Mouse (Mus musculus) layer of hippocampus, postnatal 36 days (tissue): ENCODE data around the gene Crybb1. TPM values are rescaled to one million over a fixed set of nuclear protein-coding genes. Genes with fewer than 3 reads are reported as not detected.

Source experiments
- DNase-seq, 2 experiments: peaks; one replicate each; pipeline ENCODE4 v3.0.0; 2022
- total RNA-seq, 2 experiments: library from RNA; stranded (reverse); gene quantifications; 2 replicates each; pipeline ENCODE4 v1.2.3; 2021

The Crybb1 gene
- total RNA-seq, 2 experiments from 2014 or later: 4.9 to 6.6 TPM

DNA sequence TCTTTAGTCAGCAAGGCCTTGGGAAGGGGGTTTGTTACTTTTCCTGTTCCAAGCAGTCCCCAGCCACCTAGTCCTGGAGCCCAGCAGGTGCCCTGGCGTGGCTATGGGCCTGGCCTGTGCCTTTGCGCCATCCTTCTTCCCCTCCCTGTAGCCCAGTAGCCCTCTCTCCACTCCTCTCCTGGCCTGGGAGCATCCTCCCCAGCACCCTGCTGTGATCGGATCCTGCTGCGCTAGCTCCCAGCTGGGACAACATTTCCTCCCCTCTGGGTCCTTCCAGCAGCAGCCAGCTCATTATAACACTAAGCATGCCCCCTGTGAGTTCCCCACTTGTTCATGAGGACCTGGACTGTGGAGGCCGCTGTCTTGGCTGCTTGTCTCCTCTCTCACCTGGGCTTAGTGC is 50.2 kb downstream of the Crybb1 start:
- no peak for DNase-seq

- DNase-seq: no peak
Measured at GRCm38 (mm10) chr5:112313222-112313885, 57.7 kb downstream of the Crybb1 start.

DNA sequence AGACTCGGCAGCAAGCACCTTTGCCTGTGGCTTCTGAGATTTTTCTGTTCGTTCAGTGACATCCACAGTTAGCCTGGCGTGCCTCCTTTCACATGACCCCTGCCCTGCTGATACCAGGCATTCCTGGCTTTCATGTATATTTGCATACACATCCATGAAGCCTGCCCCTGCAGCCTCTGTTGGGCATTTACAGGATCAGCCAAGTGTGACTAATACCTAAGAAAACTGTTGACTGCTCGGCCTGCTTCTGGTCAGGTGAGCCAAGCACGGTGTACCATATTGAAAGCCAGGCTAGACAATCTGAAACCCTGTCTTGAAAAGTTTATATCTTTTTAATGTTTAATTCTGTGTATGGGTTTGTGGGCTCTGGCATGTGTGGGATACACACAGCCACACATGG is 60.9 kb downstream of the Crybb1 start:
- DNase-seq: no peak

DNA sequence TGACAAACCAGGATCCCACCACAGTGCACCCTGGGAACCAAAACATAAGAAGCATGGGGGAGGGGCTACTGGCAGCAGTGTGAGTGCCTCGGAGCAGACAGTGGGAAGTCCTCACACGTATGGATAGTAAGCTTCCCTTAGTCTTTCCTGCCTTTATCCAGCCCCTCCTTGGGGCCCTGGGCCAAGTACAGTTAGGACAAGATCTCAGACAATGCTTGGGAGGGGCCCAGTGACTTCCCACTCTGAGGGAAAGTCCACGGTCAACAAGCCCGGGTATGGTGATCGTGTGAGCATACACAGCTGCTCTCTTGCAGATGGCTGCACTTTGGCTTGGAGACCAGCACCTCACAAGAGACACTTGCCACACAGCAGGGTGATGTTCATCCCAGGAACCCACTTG is 61.7 kb downstream of the Crybb1 start:
- no peak for DNase-seq

Other genes with a start within 250 kb of the Crybb1 start
- under 1 TPM in 1 of 2 experiments, not detected in 1; 0.97 TPM for gene Cryba4, start 3.3 kb upstream of the Crybb1 start, total RNA-seq
- 10 to 100 TPM; 37.1 to 43.4 TPM for gene Tpst2, start 20.9 kb downstream of the Crybb1 start, total RNA-seq
- 10 to 100 TPM; 40.8 to 42.2 TPM for gene Tfip11, start 70.5 kb downstream of the Crybb1 start, total RNA-seq
- gene Srrd, start 87.2 kb downstream of the Crybb1 start, total RNA-seq: 10 to 100 TPM; 21.9 to 24.8 TPM
- 10 to 100 TPM; 37.4 to 38.7 TPM for gene Hps4, start 87.3 kb downstream of the Crybb1 start, total RNA-seq
- not detected for gene Gm6583, start 100.2 kb downstream of the Crybb1 start, total RNA-seq
- 100 to 1,000 TPM; 203 to 211 TPM for gene Asphd2, start 139.1 kb downstream of the Crybb1 start, total RNA-seq
- not detected for gene Gm6588, start 193.6 kb downstream of the Crybb1 start, total RNA-seq